Mouse (Mus musculus) thymus, postnatal 14 days (tissue): ENCODE data around the gene Zfp882.
"Not testable (repeated sequence)": the region's sequence is repeated elsewhere in the genome, so short reads cannot be mapped to it uniquely, and the experiment has no call there.

ENCODE experiments used
- DNase-seq: peaks from one replicate; pipeline ENCODE4 v3.0.0; 2021

Zfp882 gene

GRCm38 (mm10) chr8:71952961-71953700 lies 44.7 kb downstream of the Zfp882 start:
- DNase-seq: not testable (repeated sequence)

GRCm38 (mm10) chr8:71954666-71955065 lies 46.3 kb downstream of the Zfp882 start:
- no peak for DNase-seq

GRCm38 (mm10) chr8:71960483-71960882 lies 52.1 kb downstream of the Zfp882 start:
- no peak for DNase-seq

- no peak for DNase-seq
Observed at GRCm38 (mm10) chr8:71961796-71962195, 53.4 kb downstream of the Zfp882 start.

GRCm38 (mm10) chr8:71964051-71964450 lies 55.6 kb downstream of the Zfp882 start:
- no peak for DNase-seq

GRCm38 (mm10) chr8:71965166-71965565 lies 56.8 kb downstream of the Zfp882 start:
- DNase-seq: no peak
